Mouse (Mus musculus) brain, embryonic 14.5 days (tissue): ENCODE measurements at regions not wholly inside any gene's neighbourhood (a gene's known extent, or its start where the extent isn't known, plus 50 kb on each side); places are given as distances from the start of the nearest gene placed in this dataset.

ENCODE experiments used
- CTCF ChIP-seq: fragments of 200-500 bp; IDR thresholded peaks from 2 replicates; pipeline ENCODE4 v1.5.1; 2012; ENCODE audit warnings: inconsistent platforms, mild to moderate bottlenecking, moderate library complexity, borderline replicate concordance; ENCODE audit not compliant: insufficient read depth, insufficient read length; ENCODE audit errors: extremely low read depth
- POLR2A ChIP-seq: fragments of 200-500 bp; IDR thresholded peaks from 2 replicates; pipeline ENCODE4 v1.6.1; 2012; ENCODE audit warnings: mild to moderate bottlenecking, inconsistent platforms, borderline replicate concordance; ENCODE audit not compliant: poor library complexity, insufficient read depth, insufficient read length, severe bottlenecking; ENCODE audit errors: extremely low read depth

DNA sequence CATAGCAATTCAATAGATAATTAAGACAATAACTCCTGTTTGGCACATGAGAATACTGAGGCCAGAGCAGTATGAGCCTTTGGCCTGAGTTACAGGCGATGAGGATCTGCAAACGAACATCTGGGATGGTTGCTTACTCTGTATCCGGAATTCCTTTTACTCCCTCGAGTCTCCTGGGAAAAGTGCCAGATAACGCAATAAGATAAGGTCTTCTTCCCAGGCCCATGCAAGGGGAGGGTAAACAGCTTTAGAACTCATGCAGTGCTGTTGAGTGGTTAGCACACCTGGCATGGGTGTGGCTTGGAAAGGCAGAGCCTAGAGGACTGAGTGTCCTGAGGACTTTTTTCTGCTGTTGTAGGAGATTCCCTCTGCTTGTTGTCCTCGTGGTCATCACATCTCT lies 598.2 kb downstream of the 9430069I07Rik start:
- no peak for TF ChIP-seq CTCF
- TF ChIP-seq POLR2A: no peak
